Mouse (Mus musculus) neural tube, embryonic 13.5 days (tissue): ENCODE results near the gene Snrpa1. TPM values are rescaled to one million over a fixed set of nuclear protein-coding genes. Genes with fewer than 3 reads are reported as not detected.

Experiments
- ATAC-seq: fragments of 200-750 bp; cut with Nextera tagmentation; 2 replicates; pipeline ENCODE4 v1.8.0; 2017; ENCODE audit warnings: low read depth, mild to moderate bottlenecking, moderate TSS enrichment, moderate library complexity
- H3K27ac ChIP-seq: fragments of 300-500 bp; sonication (generic); replicated peaks from 2 replicates; pipeline ENCODE4 v1.5.1; 2015; ENCODE audit warnings: moderate library complexity, mild to moderate bottlenecking, inconsistent platforms
- H3K27me3 ChIP-seq: fragments of 300-500 bp; sonication (generic); 2 replicates; pipeline ENCODE4 v1.6.1; 2015; ENCODE audit warnings: mild to moderate bottlenecking, inconsistent platforms
- H3K36me3 ChIP-seq: fragments of 300-500 bp; sonication (generic); 2 replicates; pipeline ENCODE4 v1.6.1; 2015; ENCODE audit warnings: mild to moderate bottlenecking, inconsistent platforms
- H3K4me1 ChIP-seq: fragments of 300-500 bp; sonication (generic); replicated peaks from 2 replicates; pipeline ENCODE4 v1.6.1; 2015; ENCODE audit warnings: inconsistent platforms
- H3K4me2 ChIP-seq: fragments of 300-500 bp; sonication (generic); 2 replicates; pipeline ENCODE4 v1.6.1; 2015; ENCODE audit warnings: inconsistent platforms, mild to moderate bottlenecking, moderate library complexity
- H3K4me3 ChIP-seq: fragments of 300-500 bp; sonication (generic); 2 replicates; pipeline ENCODE4 v1.5.1; 2015; ENCODE audit warnings: mild to moderate bottlenecking, inconsistent platforms
- H3K9ac ChIP-seq: fragments of 300-500 bp; sonication (generic); 2 replicates; pipeline ENCODE4 v1.6.1; 2015; ENCODE audit warnings: moderate library complexity, mild to moderate bottlenecking, inconsistent platforms
- H3K9me3 ChIP-seq: fragments of 300-500 bp; sonication (generic); 2 replicates; pipeline ENCODE4 v1.6.1; 2016; ENCODE audit warnings: inconsistent platforms
- WGBS: fragments of 180-500 bp; shearing (Covaris S2); methylation state at CpG from one replicate; pipeline ENCODE4 v1.1.7; 2015; 5-methylcytosine and 5-hydroxymethylcytosine counted together
- polyA plus RNA-seq: library from polyadenylated mRNA; unstranded; fragments of >200 nt; fragmentation: Nextera tagmentation; extraction: Ambion mirVana; gene quantifications from 2 replicates; pipeline ENCODE4 v1.2.1, GENCODE M21; 2015

Snrpa1 gene
- polyA plus RNA-seq, 1 experiment from 2014 or later: 128 TPM

DNA sequence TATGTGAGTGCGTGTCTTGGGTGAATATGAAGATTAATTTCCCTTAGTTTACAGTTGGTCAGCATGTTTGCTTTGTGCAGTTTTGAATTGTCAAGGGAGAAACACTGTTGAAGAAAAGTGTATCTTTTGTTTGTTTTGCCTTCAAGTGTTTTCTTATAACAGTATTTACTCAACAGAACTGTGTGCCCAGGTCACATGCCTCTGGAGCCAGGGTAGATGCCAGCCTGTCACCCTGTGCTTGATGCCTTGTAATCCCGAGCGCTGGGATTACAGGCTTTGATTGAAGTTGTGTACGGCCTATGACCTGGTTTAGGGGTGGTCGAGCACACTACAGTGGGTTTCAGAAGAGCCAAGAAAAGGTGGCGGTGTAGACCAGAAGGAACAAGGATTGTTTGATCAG lies 25.0 kb downstream of the Snrpa1 start:
- no peak for ATAC-seq
- Histone ChIP-seq H3K4me2 (no peak overlapping the region), H3K4me3 (no peak overlapping the region), H3K4me1 (peaks cover 27% of the 10 kb centered on the region), H3K27ac (no peak overlapping the region), H3K27me3 (no peaks in the 10 kb centered on the region), H3K36me3 (peaks cover 62% of the 10 kb centered on the region), H3K9me3 (no peaks in the 10 kb centered on the region), H3K9ac (no peak overlapping the region)
- 89% methylated on average over 6 of the region's 6 CpGs for WGBS

DNA sequence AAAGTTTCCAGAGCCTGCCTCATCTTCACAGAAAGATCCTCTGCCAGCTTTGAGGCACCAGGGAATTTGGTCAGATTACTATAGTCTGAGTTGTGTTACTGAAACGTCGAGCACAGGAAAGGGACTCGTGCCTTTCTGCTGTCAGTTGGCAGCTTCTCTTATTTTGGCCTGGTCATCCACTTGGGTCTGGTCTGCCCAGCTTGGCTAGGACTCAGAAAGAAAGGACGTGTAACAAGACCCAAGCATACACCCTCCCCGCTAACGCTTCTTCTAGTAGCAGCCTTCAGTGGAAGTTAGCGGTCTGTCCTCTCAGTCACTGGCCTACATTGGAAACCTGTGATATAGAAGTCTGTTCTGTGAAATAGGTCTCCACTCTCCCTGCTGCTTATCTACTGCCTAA lies 25.7 kb downstream of the Snrpa1 start:
- no peak overlapping the region for H3K4me3 ChIP-seq
- no peak overlapping the region for H3K9ac ChIP-seq
- H3K27ac ChIP-seq: no peak overlapping the region
- ATAC-seq: no peak
- no peaks in the 10 kb centered on the region for H3K9me3 ChIP-seq
- peaks cover 70% of the 10 kb centered on the region for H3K36me3 ChIP-seq
- no peak overlapping the region for H3K4me2 ChIP-seq
- H3K27me3 ChIP-seq: no peaks in the 10 kb centered on the region
- H3K4me1 ChIP-seq: peaks cover 24% of the 10 kb centered on the region
- WGBS: 82% methylated on average over 7 of the region's 7 CpGs

DNA sequence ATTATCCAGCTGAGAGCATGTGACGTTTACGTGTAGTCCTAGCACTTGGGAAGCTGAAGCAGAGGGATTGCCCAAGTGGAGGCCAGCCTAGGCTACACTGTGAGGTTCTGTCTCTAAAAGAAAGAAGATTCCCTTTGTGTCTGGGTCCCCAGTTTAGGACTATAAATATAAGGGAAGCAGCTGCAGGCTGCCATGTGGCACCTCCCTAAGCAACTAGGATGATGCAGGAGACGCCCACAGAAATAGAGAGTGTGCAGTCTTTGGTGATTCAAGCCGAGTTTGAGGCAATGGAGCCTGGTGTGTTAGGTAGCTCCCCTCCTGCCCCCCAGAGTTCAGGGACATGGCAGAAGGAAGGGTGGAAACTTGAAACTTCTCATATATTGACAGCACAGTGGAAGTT lies 28.8 kb downstream of the Snrpa1 start:
- Histone ChIP-seq H3K4me1 (0 out of 2 replicates have a peak, but pooled peaks cover 8% of the 10 kb centered on the region), H3K4me3 (no peak overlapping the region), H3K27me3 (no peaks in the 10 kb centered on the region), H3K36me3 (peaks cover 94% of the 10 kb centered on the region), H3K9me3 (no peaks in the 10 kb centered on the region), H3K4me2 (no peak overlapping the region), H3K27ac (no peak overlapping the region), H3K9ac (no peak overlapping the region)
- ATAC-seq: no peak
- WGBS: 92% methylated on average over 4 of the region's 4 CpGs

DNA sequence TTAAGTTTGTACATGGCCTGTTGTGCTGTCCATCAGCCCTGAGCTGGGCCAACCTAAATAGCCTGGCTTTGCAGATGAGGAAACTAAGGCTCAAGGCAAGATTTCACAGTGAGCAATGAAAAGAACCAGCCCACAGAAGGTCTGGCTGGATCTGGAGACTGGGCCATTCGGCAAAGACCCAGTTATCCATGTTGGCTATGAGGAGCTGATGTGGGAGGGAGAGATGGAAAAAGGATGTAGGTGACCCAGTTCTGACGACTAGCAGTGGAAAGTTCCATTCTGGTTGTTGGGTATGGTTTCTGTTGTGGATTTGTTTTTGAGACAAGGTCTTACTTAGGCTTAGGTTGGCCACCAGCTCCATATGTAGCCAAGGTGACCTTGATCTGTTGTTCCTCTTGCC lies 29.3 kb downstream of the Snrpa1 start:
- H3K9me3 ChIP-seq: no peaks in the 10 kb centered on the region
- H3K4me1 ChIP-seq: 0 out of 2 replicates have a peak, but pooled peaks cover 8% of the 10 kb centered on the region
- H3K4me3 ChIP-seq: no peak overlapping the region
- H3K4me2 ChIP-seq: no peak overlapping the region
- no peak for ATAC-seq
- peaks cover 92% of the 10 kb centered on the region for H3K36me3 ChIP-seq
- H3K27ac ChIP-seq: no peak overlapping the region
- H3K27me3 ChIP-seq: no peaks in the 10 kb centered on the region
- WGBS: 90% methylated on average over 2 of the region's 2 CpGs
- H3K9ac ChIP-seq: no peak overlapping the region

DNA sequence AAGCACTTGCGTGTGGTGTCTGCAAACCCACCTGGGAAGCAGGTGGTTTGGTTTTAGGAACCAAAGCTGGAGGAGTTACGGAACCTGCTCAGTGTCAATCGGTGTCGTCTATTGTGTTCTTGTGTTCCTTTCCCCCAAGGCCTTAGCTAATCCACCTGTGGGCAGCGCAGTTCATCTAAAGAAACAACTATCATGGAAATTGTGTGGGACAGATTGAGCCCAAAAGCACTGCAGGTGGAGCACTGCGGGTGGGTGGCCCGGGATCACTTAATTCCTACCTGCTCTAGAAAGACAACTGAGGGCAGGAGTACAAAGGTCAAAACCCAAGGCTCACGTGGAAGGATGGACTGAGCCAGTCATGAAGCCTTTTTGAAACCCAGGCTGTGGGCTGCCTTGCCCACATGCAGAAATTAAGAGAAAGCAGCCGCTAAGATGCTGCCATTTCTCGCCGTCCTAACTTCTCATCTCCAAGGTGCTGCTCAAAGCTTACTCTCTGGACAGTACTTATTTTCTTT lies 31.9 kb downstream of the Snrpa1 start:
- no peaks in the 10 kb centered on the region for H3K27me3 ChIP-seq
- 90% methylated on average over 11 of the region's 11 CpGs for WGBS
- no peak overlapping the region for H3K4me3 ChIP-seq
- H3K9ac ChIP-seq: no peak overlapping the region
- no peak for ATAC-seq
- no peaks in the 10 kb centered on the region for H3K4me1 ChIP-seq
- no peaks in the 10 kb centered on the region for H3K9me3 ChIP-seq
- peaks cover 73% of the 10 kb centered on the region for H3K36me3 ChIP-seq
- no peak overlapping the region for H3K27ac ChIP-seq
- no peak overlapping the region for H3K4me2 ChIP-seq

DNA sequence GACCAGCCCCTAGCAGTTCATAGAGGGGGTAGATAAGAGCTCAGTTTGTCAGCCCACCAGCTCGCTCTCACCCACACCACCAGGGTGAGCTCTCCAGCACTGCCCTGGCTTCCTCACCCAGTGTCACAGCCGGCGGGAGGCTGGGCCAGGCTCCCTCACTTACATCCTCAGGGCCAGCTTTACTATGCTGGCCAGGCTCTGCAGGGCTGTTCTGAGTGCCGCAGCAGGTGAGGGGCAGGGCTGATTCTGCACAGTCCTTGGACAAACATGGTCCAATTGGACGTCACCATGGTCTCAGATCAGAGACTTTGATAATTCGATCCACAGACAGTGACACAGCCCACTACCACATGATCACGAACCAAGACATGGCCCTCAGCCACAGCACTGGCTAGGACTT lies 32.8 kb downstream of the Snrpa1 start:
- H3K9ac ChIP-seq: no peak overlapping the region
- H3K27me3 ChIP-seq: no peaks in the 10 kb centered on the region
- H3K9me3 ChIP-seq: no peaks in the 10 kb centered on the region
- no peak for ATAC-seq
- H3K4me3 ChIP-seq: no peak overlapping the region
- WGBS: 87% methylated on average over 7 of the region's 7 CpGs
- no peaks in the 10 kb centered on the region for H3K4me1 ChIP-seq
- H3K4me2 ChIP-seq: no peak overlapping the region
- H3K27ac ChIP-seq: no peak overlapping the region
- H3K36me3 ChIP-seq: peaks cover 65% of the 10 kb centered on the region

DNA sequence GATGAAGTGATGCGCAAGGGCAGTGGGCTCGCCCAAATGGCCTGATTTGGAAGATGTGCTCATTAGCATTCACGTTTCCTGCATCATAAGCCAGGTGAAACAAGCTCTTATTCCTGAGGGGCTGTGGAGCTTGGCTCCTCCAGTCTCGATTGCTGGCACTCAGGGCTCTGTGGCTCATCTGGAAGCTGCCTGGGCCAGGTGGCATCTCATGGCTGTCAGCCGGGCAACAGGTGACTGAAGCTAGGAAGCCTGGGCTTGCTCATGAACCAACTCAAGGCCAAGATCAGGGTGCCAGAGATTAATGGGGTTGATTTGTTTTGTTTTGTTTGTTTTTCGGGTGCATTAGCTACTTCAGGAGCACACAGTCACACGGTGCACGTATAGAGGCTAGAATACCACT lies 33.9 kb downstream of the Snrpa1 start:
- no peak for ATAC-seq
- 91% methylated on average over 8 of the region's 8 CpGs for WGBS
- no peak overlapping the region for H3K4me3 ChIP-seq
- H3K27me3 ChIP-seq: no peaks in the 10 kb centered on the region
- H3K27ac ChIP-seq: no peak overlapping the region
- H3K4me1 ChIP-seq: no peaks in the 10 kb centered on the region
- no peak overlapping the region for H3K9ac ChIP-seq
- peaks cover 54% of the 10 kb centered on the region for H3K36me3 ChIP-seq
- H3K4me2 ChIP-seq: no peak overlapping the region
- H3K9me3 ChIP-seq: no peaks in the 10 kb centered on the region

DNA sequence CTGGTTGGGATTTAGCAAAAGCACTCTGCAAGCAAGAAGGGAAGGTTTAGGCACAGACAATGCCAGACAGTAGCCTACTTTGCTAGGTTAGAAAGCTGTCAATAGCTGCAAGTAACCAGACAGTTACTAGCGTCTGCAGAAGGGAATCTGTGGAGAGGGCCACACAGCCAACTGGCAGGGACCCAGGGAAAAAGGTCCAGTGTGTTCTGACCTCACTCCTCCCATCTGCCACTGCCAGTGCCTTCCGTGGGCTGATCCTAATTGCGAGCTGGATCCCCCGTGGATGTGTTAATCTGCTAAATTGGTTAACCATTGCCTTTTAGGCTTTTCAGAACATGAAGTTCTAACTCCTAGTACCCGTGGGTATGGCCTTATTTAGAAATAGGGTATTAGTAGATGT lies 35.3 kb downstream of the Snrpa1 start:
- Histone ChIP-seq H3K27ac (no peak overlapping the region), H3K4me2 (no peak overlapping the region), H3K4me1 (no peaks in the 10 kb centered on the region), H3K27me3 (no peaks in the 10 kb centered on the region), H3K4me3 (no peak overlapping the region), H3K36me3 (peaks cover 39% of the 10 kb centered on the region), H3K9ac (no peak overlapping the region), H3K9me3 (no peaks in the 10 kb centered on the region)
- no peak for ATAC-seq
- 80% methylated on average over 5 of the region's 5 CpGs for WGBS

DNA sequence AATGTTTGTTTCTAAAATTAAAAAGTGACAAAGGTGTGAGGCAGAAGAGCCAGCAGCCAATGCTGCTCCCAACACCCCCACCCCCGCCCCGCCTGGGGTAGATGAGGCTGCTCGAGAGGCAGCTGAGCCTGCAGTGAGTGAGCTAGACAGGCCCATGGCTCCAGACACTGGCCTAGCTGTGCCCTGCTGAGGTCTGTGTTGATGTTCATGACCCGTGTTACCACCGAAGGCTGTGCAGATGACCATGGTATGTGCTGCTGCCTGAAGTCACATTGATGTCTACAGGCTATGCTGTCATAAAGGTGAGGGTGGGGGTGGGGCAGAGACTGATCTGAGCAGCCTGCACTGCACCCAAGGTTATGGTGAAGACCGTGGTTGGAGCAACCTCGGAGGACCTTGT lies 40.0 kb downstream of the Snrpa1 start:
- Histone ChIP-seq H3K9ac (no peak overlapping the region), H3K4me2 (no peak overlapping the region), H3K36me3 (no peaks in the 10 kb centered on the region), H3K27me3 (no peaks in the 10 kb centered on the region), H3K4me3 (no peak overlapping the region), H3K4me1 (no peaks in the 10 kb centered on the region), H3K27ac (no peak overlapping the region), H3K9me3 (no peaks in the 10 kb centered on the region)
- no peak for ATAC-seq
- WGBS: 79% methylated on average over 7 of the region's 7 CpGs

DNA sequence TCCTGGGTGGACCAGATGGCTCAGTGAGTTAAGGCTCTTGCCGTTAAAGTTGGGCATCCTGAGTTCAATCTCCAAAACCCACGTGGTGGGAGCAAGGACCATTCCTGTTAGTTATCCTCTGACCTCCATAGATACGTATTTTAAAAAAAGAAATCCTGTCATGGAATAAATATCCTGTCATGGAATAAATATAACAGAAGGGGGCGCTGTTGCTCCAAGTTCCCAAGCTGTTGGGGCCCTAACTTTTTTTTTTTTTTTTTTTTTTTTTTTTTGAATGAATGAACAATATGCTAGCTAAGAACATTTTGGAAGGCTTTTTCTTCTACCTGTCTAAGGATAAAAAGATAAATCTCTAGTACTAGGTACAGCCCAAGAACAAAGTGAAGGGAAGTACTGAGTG lies 43.1 kb downstream of the Snrpa1 start:
- H3K36me3 ChIP-seq: no peaks in the 10 kb centered on the region
- H3K4me3 ChIP-seq: no peak overlapping the region
- no peaks in the 10 kb centered on the region for H3K9me3 ChIP-seq
- H3K27ac ChIP-seq: no peak overlapping the region
- H3K27me3 ChIP-seq: 0 out of 2 replicates have a peak, but pooled peaks cover 4% of the 10 kb centered on the region
- ATAC-seq: no peak
- WGBS: 9% methylated on average over 4 of the region's 4 CpGs
- no peak overlapping the region for H3K9ac ChIP-seq
- H3K4me1 ChIP-seq: no peaks in the 10 kb centered on the region
- H3K4me2 ChIP-seq: no peak overlapping the region

DNA sequence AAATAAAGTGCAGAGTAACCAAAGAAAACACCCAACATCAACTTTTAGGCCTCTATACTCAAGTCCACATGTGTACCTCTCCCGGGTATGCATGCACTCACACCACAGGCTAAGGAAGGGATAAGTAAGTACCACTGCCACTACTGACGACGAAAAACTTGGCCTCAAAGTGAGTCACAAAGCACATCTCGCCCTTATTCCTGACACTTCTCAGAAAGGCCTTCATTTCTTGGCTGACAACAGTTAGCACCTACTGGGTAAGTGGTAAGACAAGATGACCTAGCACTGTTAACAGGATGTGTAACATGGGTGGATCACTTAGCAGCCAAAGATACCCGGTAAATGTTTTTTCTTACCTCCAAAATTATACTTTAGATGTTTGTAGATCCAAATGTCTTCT lies 45.7 kb downstream of the Snrpa1 start:
- no peak overlapping the region for H3K9ac ChIP-seq
- H3K27ac ChIP-seq: no peak overlapping the region
- WGBS: 88% methylated on average over 5 of the region's 5 CpGs
- ATAC-seq: no peak
- H3K9me3 ChIP-seq: no peaks in the 10 kb centered on the region
- H3K36me3 ChIP-seq: no peaks in the 10 kb centered on the region
- H3K27me3 ChIP-seq: 0 out of 2 replicates have a peak, but pooled peaks cover 4% of the 10 kb centered on the region
- H3K4me2 ChIP-seq: no peak overlapping the region
- no peak overlapping the region for H3K4me3 ChIP-seq
- H3K4me1 ChIP-seq: peaks cover 5% of the 10 kb centered on the region; the same call in 1 of the 2 replicates

DNA sequence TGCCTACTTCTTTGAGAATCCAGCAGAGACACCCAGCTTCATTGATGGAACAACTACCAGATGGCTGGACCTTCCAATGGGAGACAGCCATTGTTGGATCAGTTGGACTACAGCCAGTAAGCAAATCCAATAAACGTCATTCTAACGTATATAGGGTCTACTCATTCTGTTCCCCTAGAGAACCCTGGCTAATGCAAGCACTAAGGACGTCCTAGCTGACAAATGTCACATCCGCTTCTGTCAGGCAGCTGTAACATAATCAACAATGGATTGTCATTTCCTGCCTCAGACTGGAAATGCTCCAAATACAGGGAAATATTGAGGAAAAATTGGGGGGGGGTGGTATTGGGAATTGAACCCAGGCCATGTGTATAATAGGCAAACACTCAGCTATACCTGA lies 47.0 kb downstream of the Snrpa1 start:
- no peaks in the 10 kb centered on the region for H3K36me3 ChIP-seq
- no peak overlapping the region for H3K27ac ChIP-seq
- WGBS: 51% methylated on average over 4 of the region's 4 CpGs
- 0 out of 2 replicates have a peak, but pooled peaks cover 4% of the 10 kb centered on the region for H3K27me3 ChIP-seq
- no peaks in the 10 kb centered on the region for H3K9me3 ChIP-seq
- H3K4me1 ChIP-seq: peaks cover 8% of the 10 kb centered on the region
- H3K4me2 ChIP-seq: no peak overlapping the region
- ATAC-seq: no peak
- no peak overlapping the region for H3K4me3 ChIP-seq
- H3K9ac ChIP-seq: no peak overlapping the region

DNA sequence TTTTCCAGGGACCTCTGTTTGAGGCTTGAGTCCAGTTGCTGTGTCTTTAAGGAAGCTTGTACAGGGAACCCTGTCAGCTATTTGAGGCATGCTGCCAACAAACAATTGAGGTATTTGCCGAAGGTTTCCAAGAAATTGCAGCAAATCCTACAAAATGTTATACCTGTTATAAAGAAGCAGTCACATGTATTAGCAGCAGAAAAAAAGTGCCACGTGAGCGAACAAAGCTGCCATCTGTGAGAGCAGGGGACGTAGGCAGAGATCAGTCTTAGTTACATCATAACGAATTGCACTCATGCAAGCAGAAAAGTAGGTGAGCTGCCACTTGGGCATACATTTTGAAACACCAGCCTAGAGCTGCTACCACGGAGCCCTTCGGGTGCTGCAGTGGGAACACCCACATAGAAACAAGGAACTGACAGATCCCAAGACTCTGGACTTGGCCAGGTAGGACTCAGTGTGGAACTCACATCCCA lies 47.8 kb downstream of the Snrpa1 start:
- Histone ChIP-seq H3K36me3 (no peaks in the 10 kb centered on the region), H3K4me2 (no peak overlapping the region), H3K4me1 (peaks cover 17% of the 10 kb centered on the region), H3K9ac (no peak overlapping the region), H3K9me3 (no peaks in the 10 kb centered on the region), H3K27ac (no peak overlapping the region), H3K27me3 (0 out of 2 replicates have a peak, but pooled peaks cover 4% of the 10 kb centered on the region), H3K4me3 (no peak overlapping the region)
- ATAC-seq: no peak
- WGBS: 76% methylated on average over 7 of the region's 7 CpGs
